Mouse (Mus musculus): ENCODE data around the gene Dgcr2. TPM values are rescaled to one million over a fixed set of nuclear protein-coding genes. Genes with fewer than 3 reads are reported as not detected.
A peak's percentile ranks its signal among the peaks of the same experiment; 100 is the strongest.

The Dgcr2 gene
- 87.2 and 95.4 TPM in 2 replicates for polyA plus RNA-seq (2012; rRNA removed)

GRCm38 (mm10) chr16:17898462-17898861 lies at the start of gene Dgcr2, which contains the start of gene Tssk2:
Gene Dgcr2 (minus strand): TSS chr16:17898562.
Gene Tssk2 (plus strand): TSS chr16:17898637.
- DNase-seq (ENCODE audit: extremely low spot score in 1 of 2, low spot score in 1 of 2), result no peak

- no peak for DNase-seq (ENCODE audit: extremely low spot score in 1 of 2, low spot score in 1 of 2)
These were observed 46.9 kb upstream of the Dgcr2 start for GRCm38 (mm10) chr16:17945081-17945831.

GRCm38 (mm10) chr16:17943466-17943865 lies 45.1 kb upstream of the Dgcr2 start:
- no peak for DNase-seq (ENCODE audit: extremely low spot score in 1 of 2, low spot score in 1 of 2)

- no peak for DNase-seq (ENCODE audit: extremely low spot score in 1 of 2, low spot score in 1 of 2)
These were observed 40.9 kb upstream of the Dgcr2 start for GRCm38 (mm10) chr16:17939255-17939751.

GRCm38 (mm10) chr16:17938821-17939220 lies 40.5 kb upstream of the Dgcr2 start:
- DNase-seq (ENCODE audit: extremely low spot score in 1 of 2, low spot score in 1 of 2), result peak in 1 of 2 experiments; percentile 58

- DNase-seq (ENCODE audit: extremely low spot score in 1 of 2, low spot score in 1 of 2), result no peak
These were observed 39.8 kb upstream of the Dgcr2 start for GRCm38 (mm10) chr16:17938187-17938586.

GRCm38 (mm10) chr16:17936776-17937175 lies 38.4 kb upstream of the Dgcr2 start:
- DNase-seq (ENCODE audit: extremely low spot score in 1 of 2, low spot score in 1 of 2), result no peak

GRCm38 (mm10) chr16:17934445-17934910 lies 36.1 kb upstream of the Dgcr2 start:
- no peak for DNase-seq (ENCODE audit: extremely low spot score in 1 of 2, low spot score in 1 of 2)

GRCm38 (mm10) chr16:17933594-17934444 lies 35.5 kb upstream of the Dgcr2 start:
- no peak for DNase-seq (ENCODE audit: extremely low spot score in 1 of 2, low spot score in 1 of 2)

GRCm38 (mm10) chr16:17931906-17932460 lies 33.6 kb upstream of the Dgcr2 start:
- peak in 1 of 2 experiments; percentile 38 for DNase-seq (ENCODE audit: extremely low spot score in 1 of 2, low spot score in 1 of 2)

- DNase-seq (ENCODE audit: extremely low spot score in 1 of 2, low spot score in 1 of 2), result no peak
These were observed 31.3 kb upstream of the Dgcr2 start for GRCm38 (mm10) chr16:17929631-17930030.

GRCm38 (mm10) chr16:17929211-17929610 lies 30.8 kb upstream of the Dgcr2 start:
- DNase-seq (ENCODE audit: extremely low spot score in 1 of 2, low spot score in 1 of 2), result no peak

GRCm38 (mm10) chr16:17928627-17929104 lies 30.3 kb upstream of the Dgcr2 start:
- DNase-seq (ENCODE audit: extremely low spot score in 1 of 2, low spot score in 1 of 2), result peak in 1 of 2 experiments; percentile 74

- DNase-seq (ENCODE audit: extremely low spot score in 1 of 2, low spot score in 1 of 2), result peak; percentile 59 to 83
These were observed 29.8 kb upstream of the Dgcr2 start, which contains the start of gene Slc25a1 for GRCm38 (mm10) chr16:17928087-17928580. Gene Slc25a1 (minus strand): TSS chr16:17928219.

GRCm38 (mm10) chr16:17927351-17928082 lies 29.2 kb upstream of the Dgcr2 start:
- DNase-seq (ENCODE audit: extremely low spot score in 1 of 2, low spot score in 1 of 2), result no peak

- DNase-seq (ENCODE audit: extremely low spot score in 1 of 2, low spot score in 1 of 2), result peak in 1 of 2 experiments; percentile 31
These were observed 23.8 kb upstream of the Dgcr2 start for GRCm38 (mm10) chr16:17922163-17922538.

GRCm38 (mm10) chr16:17921325-17922162 lies 23.2 kb upstream of the Dgcr2 start:
- peak; percentile 93 to 97 for DNase-seq (ENCODE audit: extremely low spot score in 1 of 2, low spot score in 1 of 2)

GRCm38 (mm10) chr16:17920586-17920985 lies 22.2 kb upstream of the Dgcr2 start:
- no peak for DNase-seq (ENCODE audit: extremely low spot score in 1 of 2, low spot score in 1 of 2)

All from frontal cortex, adult 2 months (tissue).